ENCODE assay signal across 13 mouse cellular contexts in genomic region chr12:105511671-105512502, GRCm38 (mm10). TPM values are rescaled to one million over a fixed set of nuclear protein-coding genes. Genes with fewer than 3 reads are reported as not detected.
DNase-seq lines count a peak whose midpoint lies in the region; ATAC-seq lines count a peak whose summit lies in the region.
"Had no signal": no experiment of that assay in that cellular context is flagged by ENCODE, and none has a peak within 500 bp of the region (broad histone marks: within the 10 kb centered on the region; RNA-seq: fewer than 3 reads in every experiment).

No protein-coding gene starts in this region.

- peaks cover 13% of the 10 kb centered on the region for H3K4me1 ChIP-seq in heart, embryonic 12.5 days (replicated peaks)
- H3K4me1 ChIP-seq in heart, embryonic 11.5 days (ENCODE audit: control insufficient read depth, insufficient read depth, low read length): peaks cover 2% of the 10 kb centered on the region; the same call in 1 of the 2 replicates
- peaks cover 14% of the 10 kb centered on the region; the same call in 1 of the 2 replicates for H3K4me1 ChIP-seq in intestine, embryonic 14.5 days (replicated peaks; ENCODE audit: control insufficient read depth, insufficient read depth, low read length)
- H3K4me1 ChIP-seq: megakaryocyte, embryonic 14.5 days had no signal

- 56% methylated on average over 16 of the region's 16 CpGs for WGBS in heart, embryonic 12.5 days
- WGBS in heart, embryonic 11.5 days (ENCODE audit: insufficient replicate concordance): 67% methylated on average over 16 of the region's 16 CpGs
- WGBS in intestine, embryonic 14.5 days: 30% methylated on average over 16 of the region's 16 CpGs

- ATAC-seq in heart, embryonic 12.5 days (ENCODE audit: insufficient number of reproducible peaks, low FRiP score): 0 out of 2 replicates have a peak, but pooled peaks have one; percentile 29
- no peak for ATAC-seq in heart, embryonic 11.5 days (replicated peaks; ENCODE audit: insufficient number of reproducible peaks, low FRiP score, low TSS enrichment)
- ATAC-seq in intestine, embryonic 14.5 days (replicated peaks; ENCODE audit: low FRiP score, low TSS enrichment, low read depth): peak; percentile 54; the same call in 1 of the 2 replicates
- peak; percentile 44; the same call in 1 of the 2 replicates for ATAC-seq in megakaryocyte-erythroid progenitor cell, adult 5-6 weeks (replicated peaks; ENCODE audit: low FRiP score, low TSS enrichment, poor library complexity, severe bottlenecking)

- H3K4me3 ChIP-seq in heart, embryonic 12.5 days: no peak overlapping the region
- H3K4me3 ChIP-seq in heart, embryonic 11.5 days (ENCODE audit: low read depth, low read length): no peak overlapping the region
- no peak overlapping the region for H3K4me3 ChIP-seq in intestine, embryonic 14.5 days (ENCODE audit: low read depth, low read length)
- H3K4me3 ChIP-seq: heart, adult 2 months; megakaryocyte, embryonic 14.5 days had no signal

- peaks cover 40% of the 10 kb centered on the region for H3K27me3 ChIP-seq in heart, embryonic 12.5 days (replicated peaks)
- no peaks in the 10 kb centered on the region for H3K27me3 ChIP-seq in heart, embryonic 11.5 days (ENCODE audit: control insufficient read depth, insufficient read depth, low read length)
- H3K27me3 ChIP-seq in intestine, embryonic 14.5 days (replicated peaks; ENCODE audit: control insufficient read depth, insufficient read depth, low read length): no peaks in the 10 kb centered on the region
- H3K27me3 ChIP-seq: megakaryocyte, embryonic 14.5 days had no signal

- H3K9me3 ChIP-seq in heart, embryonic 12.5 days (replicated peaks): no peaks in the 10 kb centered on the region
- no peaks in the 10 kb centered on the region for H3K9me3 ChIP-seq in heart, embryonic 11.5 days (replicated peaks; ENCODE audit: control insufficient read depth, low read length)
- H3K9me3 ChIP-seq in intestine, embryonic 14.5 days (ENCODE audit: control insufficient read depth, low read length): no peaks in the 10 kb centered on the region

- H3K27ac ChIP-seq in heart, embryonic 12.5 days (ENCODE audit: poor library complexity, severe bottlenecking): no peak overlapping the region
- H3K27ac ChIP-seq in heart, embryonic 11.5 days (ENCODE audit: low read depth, low read length): no peak overlapping the region
- H3K27ac ChIP-seq in intestine, embryonic 14.5 days (ENCODE audit: low read depth): peak overlapping the region; percentile 90
- H3K27ac ChIP-seq: heart, adult 2 months had no signal

- H3K9ac ChIP-seq in heart, embryonic 12.5 days: no peak overlapping the region
- no peak overlapping the region for H3K9ac ChIP-seq in heart, embryonic 11.5 days (ENCODE audit: low read depth, low read length)
- 0 out of 2 replicates have a peak overlapping the region, but pooled peaks have one; percentile 7 for H3K9ac ChIP-seq in intestine, embryonic 14.5 days (ENCODE audit: low read length)

- DNase-seq in kidney, postnatal 10 days: peak; percentile 58
- no peak for DNase-seq in kidney, adult 8-10 months
- DNase-seq in intestine, embryonic 14.5 days (ENCODE audit: low spot score): peak; percentile 64
- DNase-seq in left cerebral cortex, adult 18-20 months (ENCODE audit: low spot score in 2 of 2): no peak
- no peak for DNase-seq in ovary, postnatal 14 days (ENCODE audit: low spot score)
- DNase-seq: cerebellum, adult 9-11 months; heart, adult 2 months; thymus, adult 18-20 months had no signal

- no peaks in the 10 kb centered on the region for H3K36me3 ChIP-seq in heart, embryonic 12.5 days
- H3K36me3 ChIP-seq in heart, embryonic 11.5 days (ENCODE audit: control insufficient read depth, insufficient read depth, low read length): no peaks in the 10 kb centered on the region
- H3K36me3 ChIP-seq in intestine, embryonic 14.5 days (ENCODE audit: control insufficient read depth, insufficient read depth, low read length): no peaks in the 10 kb centered on the region
- H3K36me3 ChIP-seq: G1E had no signal

- no peak overlapping the region for H3K4me2 ChIP-seq in heart, embryonic 12.5 days
- H3K4me2 ChIP-seq in heart, embryonic 11.5 days: no peak overlapping the region
- peak overlapping the region; percentile 32 for H3K4me2 ChIP-seq in intestine, embryonic 14.5 days (ENCODE audit: low read length)

RNA-seq across cellular contexts. Expression of gene Bdkrb2, which starts 51.1 kb away (rescaled TPM):
- 1.5 and 1.6 TPM in 2 replicates for polyA plus RNA-seq in heart, embryonic 12.5 days (2016; fragmentation: Nextera tagmentation; extraction: Ambion mirVana)
- polyA plus RNA-seq in heart, embryonic 11.5 days (2014; fragmentation: Nextera tagmentation; extraction: Ambion mirVana): 0.42 and 0.69 TPM in 2 replicates
- polyA plus RNA-seq in intestine, embryonic 14.5 days (2014; fragmentation: Nextera tagmentation; extraction: Ambion mirVana): 1.0 and 1.3 TPM in 2 replicates
- total RNA-seq in megakaryocyte-erythroid progenitor cell, adult 5-6 weeks (2014; fragmentation: Nextera tagmentation): not detected in 2 replicates
- total RNA-seq in megakaryocyte-erythroid progenitor cell, adult 5-6 weeks (2017): not detected in 2 replicates
- under 1 TPM; 0.58 to 0.96 TPM for total RNA-seq in left cerebral cortex, adult 18-20 months (2021)

RNA-seq across cellular contexts. Expression of gene D430019H16Rik, which starts 58.2 kb away (rescaled TPM):
- polyA plus RNA-seq in heart, embryonic 12.5 days (2016; fragmentation: Nextera tagmentation; extraction: Ambion mirVana): 0.36 and 0.37 TPM in 2 replicates
- 0.86 and 1.4 TPM in 2 replicates for polyA plus RNA-seq in heart, embryonic 11.5 days (2014; fragmentation: Nextera tagmentation; extraction: Ambion mirVana)
- polyA plus RNA-seq in intestine, embryonic 14.5 days (2014; fragmentation: Nextera tagmentation; extraction: Ambion mirVana): 2.2 and 2.5 TPM in 2 replicates
- total RNA-seq in megakaryocyte-erythroid progenitor cell, adult 5-6 weeks (2014; fragmentation: Nextera tagmentation): not detected in 2 replicates
- total RNA-seq in megakaryocyte-erythroid progenitor cell, adult 5-6 weeks (2017): not detected in 2 replicates
- total RNA-seq in left cerebral cortex, adult 18-20 months (2021): 10 to 100 TPM; 75.0 to 80.6 TPM
- polyA plus RNA-seq: G1E had no signal

Comparison
In these comparisons a context has a peak if more than half of its experiments do, and no peak if none do; other contexts are left out.
1. DNase-seq: peak in kidney, postnatal 10 days (single experiment) and intestine, embryonic 14.5 days (single experiment); none in kidney, adult 8-10 months (0 of 2), left cerebral cortex, adult 18-20 months (0 of 2) and ovary, postnatal 14 days (single experiment).